Mouse (Mus musculus): ENCODE measurements around the gene Olfr1500.
"Not testable (repeated sequence)": the region's sequence is repeated elsewhere in the genome, so short reads cannot be mapped to it uniquely, and the experiment has no call there.

Olfr1500 gene

DNA sequence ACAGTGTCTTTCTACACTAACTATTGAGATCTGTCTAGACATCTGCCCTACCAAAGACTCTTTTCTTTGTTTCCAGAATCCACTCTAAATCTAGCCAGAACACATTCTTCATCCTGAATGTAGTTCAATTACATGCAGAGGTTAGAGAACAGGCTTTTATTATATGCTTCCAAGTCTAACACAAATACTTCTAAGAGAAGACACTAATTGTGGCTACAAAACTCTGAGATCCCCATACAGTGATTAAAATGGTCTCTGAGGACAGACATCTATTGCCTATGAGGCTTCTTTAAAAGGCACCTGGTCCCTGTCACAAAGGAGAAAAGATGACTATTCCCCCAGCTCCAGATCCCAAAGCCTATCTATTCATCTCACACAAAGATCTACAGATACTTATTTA, at the start of gene Olfr1500:
TSS of gene Olfr1500 (minus strand) at position 101 of the 400 bp plus-strand sequence.
- DNase-seq (ENCODE audit: extremely low read depth, insufficient read length, low spot score): no peak

DNA sequence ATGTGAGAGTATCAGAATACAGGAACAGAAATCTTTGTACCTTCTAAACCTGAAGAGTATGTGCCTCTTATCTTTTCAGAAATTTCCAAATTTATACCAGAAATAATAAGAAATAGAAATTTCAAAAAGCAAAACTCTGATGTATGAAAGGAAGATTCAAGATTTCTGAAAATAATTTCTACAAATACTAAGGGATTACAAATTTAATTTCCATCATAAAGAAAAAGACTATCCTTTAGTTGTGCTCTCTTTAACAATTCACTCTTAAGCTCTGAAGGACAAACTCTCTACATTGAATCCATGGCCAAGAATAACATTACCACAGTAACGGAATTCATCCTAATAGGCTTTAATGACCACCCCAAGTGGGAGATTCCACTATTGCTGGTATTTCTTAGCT, 31.2 kb upstream of the Olfr1500 start, which contains the start of gene Olfr1502:
TSS of gene Olfr1502 (plus strand) at position 301 of the 400 bp plus-strand sequence.
- no peak for DNase-seq (ENCODE audit: extremely low read depth, insufficient read length, low spot score)

DNA sequence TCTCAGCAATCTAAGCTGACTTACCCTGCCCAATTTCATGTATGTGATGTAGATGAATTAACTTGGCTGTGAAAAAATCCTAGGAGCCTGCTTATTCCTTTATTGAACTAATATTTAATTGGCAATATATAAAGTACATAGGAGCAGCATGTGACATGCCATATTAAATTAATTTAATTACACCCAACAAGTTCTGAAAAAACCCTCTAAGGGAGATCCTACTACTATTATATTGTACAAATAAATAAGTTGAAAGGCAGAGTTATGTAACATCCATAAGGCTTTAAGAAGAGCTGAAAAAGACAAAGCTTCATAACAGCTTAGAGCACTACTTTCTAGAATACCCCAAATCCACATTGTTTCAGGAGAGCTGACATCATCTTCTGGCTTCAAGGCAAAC, 20.3 kb upstream of the Olfr1500 start, which contains the start of gene Olfr1501:
TSS of gene Olfr1501 (minus strand) at position 101 of the 400 bp plus-strand sequence.
- DNase-seq (ENCODE audit: extremely low read depth, insufficient read length, low spot score): not testable (repeated sequence)

DNA sequence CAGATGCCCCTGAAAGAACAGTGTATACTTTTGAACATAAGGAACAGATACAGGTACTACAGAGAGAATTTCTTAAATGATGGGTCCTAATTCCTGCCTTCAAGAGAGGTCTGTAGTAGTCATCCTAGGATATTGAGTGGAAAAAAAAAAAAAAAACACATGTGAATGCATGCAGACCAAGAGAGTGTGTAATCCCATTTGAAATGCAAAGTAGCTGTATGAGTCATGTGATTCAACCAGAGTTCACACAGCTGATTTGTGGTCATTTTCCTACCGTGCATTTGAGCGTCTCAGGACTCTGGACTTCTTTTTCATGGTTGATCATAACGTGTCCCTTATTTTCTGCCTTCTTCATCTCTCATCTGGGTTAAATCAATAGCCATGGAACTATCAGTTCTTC, 1.8 kb downstream of the Olfr1500 start:
- no peak for DNase-seq (ENCODE audit: extremely low read depth, insufficient read length, low spot score)

DNA sequence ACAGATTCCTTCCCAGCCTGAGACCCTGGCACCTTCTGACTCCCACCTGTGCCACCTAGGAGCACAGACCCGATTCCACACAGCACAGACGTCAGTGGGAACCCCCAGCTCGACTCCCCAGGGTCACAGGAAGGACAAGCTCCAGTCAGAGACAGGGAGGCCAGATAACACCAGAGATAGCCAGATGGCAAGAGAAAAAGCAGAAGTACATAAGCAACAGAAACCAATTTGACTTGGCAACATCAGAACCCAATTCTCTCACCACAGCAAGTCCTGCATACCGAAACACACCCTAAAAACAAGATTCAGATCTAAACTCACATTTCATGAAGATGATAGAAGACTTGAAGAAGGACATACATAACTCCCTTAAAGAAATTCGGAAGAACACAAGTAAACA, 9.4 kb downstream of the Olfr1500 start:
- DNase-seq (ENCODE audit: extremely low read depth, insufficient read length, low spot score): no peak

DNA sequence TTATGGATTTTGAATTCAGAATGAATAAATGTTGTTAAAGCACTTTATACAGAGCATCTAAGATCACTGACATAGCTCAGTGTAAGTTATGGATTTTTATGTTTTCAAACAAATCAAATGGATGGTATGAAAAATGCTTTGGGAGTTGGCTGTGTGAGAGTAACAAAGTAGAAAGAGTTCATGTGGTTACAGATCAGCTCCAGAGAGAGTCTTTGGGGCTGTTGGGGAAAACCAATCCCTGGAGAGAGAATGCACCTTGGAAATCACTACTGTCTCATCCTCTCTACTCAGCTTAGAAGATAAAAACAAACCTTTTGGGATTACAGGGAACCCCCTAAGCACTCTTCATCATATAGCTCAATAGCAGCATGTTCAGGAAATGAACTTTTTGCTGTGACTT, 10.9 kb downstream of the Olfr1500 start, which contains the start of gene Olfr1499:
TSS of gene Olfr1499 (minus strand) at position 101 of the 400 bp plus-strand sequence.
- no peak for DNase-seq (ENCODE audit: extremely low read depth, insufficient read length, low spot score)

DNA sequence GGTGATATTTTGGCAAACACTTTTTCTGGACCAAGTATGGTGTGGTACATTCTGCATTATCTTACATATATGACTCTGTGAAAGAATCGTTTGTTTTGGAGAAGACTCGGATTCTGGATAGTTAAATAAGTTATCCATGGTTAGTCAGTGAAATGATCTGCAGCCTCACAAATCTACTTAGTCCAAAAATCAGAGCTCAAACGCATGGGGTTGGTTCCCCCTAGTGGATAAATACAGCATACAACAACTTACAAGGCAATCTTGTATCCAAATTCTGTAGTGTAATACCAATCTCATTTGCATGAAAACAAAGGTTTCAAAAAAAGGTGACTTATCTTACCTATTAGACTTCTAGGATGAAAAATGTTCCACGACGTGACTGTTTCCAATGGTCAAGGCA, 11.5 kb downstream of the Olfr1500 start:
- DNase-seq (ENCODE audit: extremely low read depth, insufficient read length, low spot score): no peak

DNA sequence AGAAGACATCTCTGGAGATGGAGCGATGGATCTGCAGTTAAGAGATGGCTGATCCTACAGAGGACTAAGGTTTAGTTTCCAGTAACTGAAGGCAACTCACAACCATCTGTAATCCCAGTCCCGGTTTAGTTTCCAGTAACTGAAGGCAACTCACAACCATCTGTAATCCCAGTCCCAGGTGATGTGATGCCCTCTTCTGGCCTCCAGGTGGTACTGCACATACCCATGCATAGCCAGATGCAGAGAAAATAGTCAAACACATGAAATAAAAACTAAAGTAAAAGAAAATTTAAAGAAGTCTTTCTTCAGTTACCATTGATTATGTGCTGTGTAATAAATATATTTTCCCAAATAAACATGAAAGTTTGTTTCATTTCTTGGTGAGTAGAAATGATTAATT, 17.5 kb downstream of the Olfr1500 start:
- no peak for DNase-seq (ENCODE audit: extremely low read depth, insufficient read length, low spot score)

DNA sequence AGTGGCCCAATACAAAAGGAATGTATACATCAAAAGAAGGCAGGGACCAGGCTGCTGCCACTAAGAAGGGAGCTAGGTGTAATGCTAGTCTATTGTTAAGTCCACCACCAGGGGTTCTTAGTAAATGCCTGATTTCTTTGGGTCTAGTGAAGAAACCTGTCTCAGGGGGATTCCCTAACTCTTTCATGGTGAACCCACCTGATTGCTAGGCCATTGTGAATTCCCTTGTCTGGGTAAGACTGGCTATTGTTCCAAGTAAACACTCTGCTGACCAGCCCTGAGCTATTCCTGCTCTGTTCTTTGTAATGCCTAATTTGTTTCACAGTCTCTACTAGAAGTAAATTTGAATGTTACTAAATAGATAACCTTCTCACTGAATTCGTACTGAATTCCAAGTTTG, 24.8 kb downstream of the Olfr1500 start:
- DNase-seq (ENCODE audit: extremely low read depth, insufficient read length, low spot score): not testable (repeated sequence)

DNA sequence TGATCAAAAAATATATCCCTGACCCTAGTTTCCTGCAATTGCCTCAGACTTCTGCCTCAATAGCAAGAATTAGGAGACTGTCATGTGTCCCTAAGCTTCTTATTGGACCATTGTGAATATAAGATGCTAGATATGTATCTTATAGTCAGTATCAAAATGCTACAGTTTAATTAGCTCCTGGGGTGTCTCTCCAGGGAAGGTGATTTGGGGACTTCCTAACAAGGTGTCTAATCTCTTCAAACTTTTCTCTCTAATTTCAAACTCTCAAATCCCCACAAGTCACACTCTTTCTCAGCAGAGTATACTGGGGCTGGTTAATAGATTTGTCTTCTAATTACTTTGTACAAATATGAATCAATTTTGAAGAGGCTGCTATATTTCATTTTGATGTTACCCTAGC, 32.2 kb downstream of the Olfr1500 start, which contains the start of gene Olfr1497:
TSS of gene Olfr1497 (minus strand) at position 101 of the 400 bp plus-strand sequence.
- DNase-seq (ENCODE audit: extremely low read depth, insufficient read length, low spot score): no peak

DNA sequence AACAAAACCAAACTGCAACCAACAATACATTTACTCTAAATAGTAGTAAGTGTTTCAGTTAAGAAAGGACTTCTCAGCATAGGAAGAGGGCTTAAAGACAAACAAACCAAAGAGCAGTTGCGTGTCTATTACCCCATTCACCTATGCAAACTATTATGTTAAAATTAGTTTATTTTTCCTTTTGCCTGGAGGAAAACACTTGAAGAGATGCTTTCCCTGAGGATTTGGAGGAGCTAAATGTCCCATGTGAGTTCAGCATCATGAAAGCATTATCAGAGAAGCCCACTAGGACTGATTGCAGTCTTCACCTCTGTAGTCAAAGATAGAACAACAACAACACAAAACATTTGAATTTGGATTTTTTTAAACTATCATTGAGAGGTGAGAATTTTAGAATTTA, 52.7 kb downstream of the Olfr1500 start, which contains the start of gene Olfr1496:
TSS of gene Olfr1496 (plus strand) at position 301 of the 400 bp plus-strand sequence.
- no peak for DNase-seq (ENCODE audit: extremely low read depth, insufficient read length, low spot score)

Measured in 3134 (cell line).